Mouse (Mus musculus) left cerebral cortex, postnatal 10 days (tissue): ENCODE data around the gene Madd. TPM values are rescaled to one million over a fixed set of nuclear protein-coding genes. Genes with fewer than 3 reads are reported as not detected.
"Not testable (repeated sequence)": the region's sequence is repeated elsewhere in the genome, so short reads cannot be mapped to it uniquely, and the experiment has no call there.

Experiments
- DNase-seq, 2 experiments: peaks; one replicate each; pipeline ENCODE4 v3.0.0; 2021 to 2022; ENCODE audit warnings: low spot score in 2 of 2, mixed read lengths in 1 of 2; ENCODE audit errors: extremely low spot score in 1 of 2
- intact Hi-C: fragments of 180-260 bp; cut with DNase I; formaldehyde crosslinking; loops from one replicate; pipeline ENCODE4 v1.15.1; 2025
- total RNA-seq, 2 experiments: library from RNA; stranded (reverse); gene quantifications; 2 replicates each; pipeline ENCODE4 v1.2.3; 2021

Madd gene
- total RNA-seq, 2 experiments from 2014 or later, result 170 to 174 TPM

- intact Hi-C loops, result no loop called here
- DNase-seq, result no peak
These were observed 70.3 kb downstream of the Madd start for GRCm38 (mm10) chr2:91113334-91113733.

DNA sequence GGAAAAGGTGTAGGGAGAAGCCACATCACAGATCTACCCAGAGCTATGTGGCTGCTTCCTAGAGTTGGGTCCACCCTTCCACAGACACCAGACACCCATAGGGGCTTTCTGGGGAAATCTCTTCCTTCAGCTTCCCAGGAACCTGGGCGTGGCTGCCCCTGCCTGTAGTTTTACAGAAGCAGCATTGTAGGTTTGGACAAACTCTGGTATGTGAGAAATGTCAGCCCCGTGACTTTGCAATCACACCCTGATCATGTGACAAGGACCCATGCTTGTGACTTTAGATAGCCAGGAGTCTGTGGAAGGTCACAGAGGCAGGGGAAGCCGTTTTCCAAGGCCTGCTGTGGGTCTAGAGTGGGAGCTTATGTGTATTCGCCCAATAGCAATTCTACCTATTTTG, 71.1 kb downstream of the Madd start:
- intact Hi-C loops, result no loop called here
- no peak for DNase-seq

GRCm38 (mm10) chr2:91111832-91112231, 71.8 kb downstream of the Madd start:
- intact Hi-C loops, DNase-seq: not testable (repeated sequence)

GRCm38 (mm10) chr2:91110429-91110828, 73.2 kb downstream of the Madd start:
- intact Hi-C loops, result no loop called here
- no peak for DNase-seq

DNA sequence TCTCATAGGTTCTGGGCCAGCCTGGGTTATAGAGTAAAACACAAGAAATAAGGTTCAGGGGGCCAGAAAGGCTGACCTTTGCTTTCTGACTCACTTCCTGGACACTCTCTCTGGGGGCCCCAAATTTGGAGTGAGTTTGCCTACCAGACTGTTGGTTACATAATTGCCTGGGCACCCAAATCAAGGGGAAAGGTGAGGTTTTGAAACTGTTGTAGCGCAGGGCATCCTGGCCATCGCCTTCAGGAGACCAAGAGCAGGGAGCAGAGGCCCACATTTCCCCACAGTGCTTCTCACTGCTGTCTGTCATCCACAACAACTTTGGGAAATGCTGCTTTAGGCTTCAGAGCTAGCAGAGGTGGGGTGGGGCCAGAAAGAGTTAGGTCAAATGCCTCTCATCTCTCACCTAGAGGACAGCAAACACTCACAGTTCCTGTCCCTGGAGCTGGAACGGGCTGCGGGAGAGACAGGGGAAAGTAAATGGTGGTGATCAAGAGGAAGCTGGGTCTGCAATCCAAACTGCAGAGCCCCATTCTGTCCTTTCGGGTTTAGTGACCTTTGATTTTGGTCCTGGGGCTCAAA, 73.7 kb downstream of the Madd start:
- DNase-seq, result no peak
- intact Hi-C loops, result no loop called here

DNA sequence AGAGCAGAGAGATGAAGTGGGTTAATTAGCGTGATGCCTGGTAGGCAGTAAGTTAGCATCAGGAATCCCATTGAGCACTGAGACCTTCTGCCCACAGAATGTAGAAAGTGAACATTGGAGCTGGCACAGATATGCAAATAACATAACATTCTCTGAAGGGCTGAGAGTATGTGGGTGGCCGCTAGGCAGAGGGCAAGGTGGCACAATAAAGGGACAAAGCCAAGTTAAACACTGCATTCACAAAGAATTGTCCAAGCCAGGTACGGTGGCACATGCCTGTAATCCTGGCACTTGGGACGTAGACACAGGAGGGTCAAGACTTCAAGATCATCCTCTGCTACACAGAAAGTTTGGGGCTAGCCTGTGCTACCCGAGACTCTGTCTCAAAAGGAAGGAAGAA, 74.4 kb downstream of the Madd start:
- intact Hi-C loops, result no loop called here
- no peak for DNase-seq

DNA sequence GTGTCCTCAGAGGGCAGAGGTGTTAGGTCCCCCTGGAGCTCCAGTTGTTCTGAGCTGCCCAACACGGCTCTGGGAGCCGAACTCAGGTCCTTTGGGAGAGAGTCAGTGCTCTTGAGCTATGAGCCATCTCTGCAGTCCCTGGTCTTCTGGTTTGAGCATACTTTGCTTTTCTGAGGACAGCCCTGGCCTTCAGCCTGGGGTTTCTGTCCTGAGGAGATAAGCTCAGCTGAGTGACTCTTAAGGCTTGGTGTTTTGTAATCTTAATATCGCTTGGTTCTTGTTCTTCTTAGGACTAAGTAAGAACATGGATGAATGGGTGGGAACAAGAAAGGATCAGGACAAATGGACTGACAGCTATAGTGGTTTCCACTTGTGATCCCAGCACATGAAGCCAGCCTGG, 75.5 kb downstream of the Madd start:
- intact Hi-C loops, result no loop called here
- DNase-seq, result no peak

GRCm38 (mm10) chr2:91101124-91101740, 82.4 kb downstream of the Madd start:
- DNase-seq, result peak; percentile 84 to 93
- intact Hi-C loops, result loop anchor here (2.0 kb wide), 1 partner anchor 30 kb away; the partner anchor contains the start of gene Slc39a13

DNA sequence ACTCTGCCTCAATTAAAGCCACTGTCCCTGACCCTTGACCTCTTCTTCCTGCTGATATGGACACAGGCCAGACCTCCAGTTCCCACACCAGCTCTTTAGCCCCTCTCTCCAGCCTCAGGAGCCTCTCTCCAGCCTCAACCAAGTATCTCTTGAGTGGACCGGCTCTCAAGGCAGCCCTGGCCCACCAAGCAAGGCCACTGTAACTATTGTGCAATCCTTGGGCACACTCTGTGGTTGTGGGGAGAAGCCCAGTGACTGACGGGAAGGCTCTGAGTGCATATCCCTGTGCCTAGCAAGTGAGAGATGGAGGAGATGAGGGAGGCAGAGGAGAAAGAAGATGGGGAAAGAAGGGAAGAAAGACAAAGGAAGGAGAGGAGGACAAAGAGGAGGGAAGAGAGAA, 85.5 kb downstream of the Madd start:
- intact Hi-C loops, result no loop called here

DNA sequence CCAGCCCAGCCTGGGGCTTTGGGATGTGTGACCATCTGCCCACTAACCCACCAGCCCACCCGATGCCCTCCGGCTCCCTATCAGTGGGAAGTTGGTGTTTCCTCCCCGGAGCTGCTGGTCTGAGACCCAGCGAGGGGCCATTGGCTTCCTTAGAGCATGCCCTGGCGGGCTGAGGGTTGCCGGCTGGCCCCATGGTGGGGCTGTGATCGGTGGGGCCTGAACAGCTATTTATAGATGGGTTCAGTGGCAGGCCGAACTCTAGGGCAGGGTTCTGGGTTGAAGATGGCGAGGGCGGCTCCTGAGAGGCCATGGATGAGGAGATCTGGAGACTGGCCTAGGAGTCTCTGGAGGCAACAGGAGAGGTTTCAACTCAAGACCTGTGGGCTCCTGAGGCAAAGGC, 86.6 kb downstream of the Madd start:
- intact Hi-C loops, result no loop called here
- no peak for DNase-seq

More for the DNA sequence above, 85.5 kb downstream of the Madd start:
- DNase-seq, result no peak

GRCm38 (mm10) chr2:91096524-91096923, 87.1 kb downstream of the Madd start:
- intact Hi-C loops, result no loop called here
- DNase-seq, result peak in 1 of 2 experiments; percentile 55

- intact Hi-C loops, result no loop called here
- DNase-seq, result no peak
These were observed 92.8 kb downstream of the Madd start for GRCm38 (mm10) chr2:91090827-91091226.

- intact Hi-C loops, result no loop called here
- DNase-seq, result no peak
These were observed 93.4 kb downstream of the Madd start for GRCm38 (mm10) chr2:91090208-91090607.

DNA sequence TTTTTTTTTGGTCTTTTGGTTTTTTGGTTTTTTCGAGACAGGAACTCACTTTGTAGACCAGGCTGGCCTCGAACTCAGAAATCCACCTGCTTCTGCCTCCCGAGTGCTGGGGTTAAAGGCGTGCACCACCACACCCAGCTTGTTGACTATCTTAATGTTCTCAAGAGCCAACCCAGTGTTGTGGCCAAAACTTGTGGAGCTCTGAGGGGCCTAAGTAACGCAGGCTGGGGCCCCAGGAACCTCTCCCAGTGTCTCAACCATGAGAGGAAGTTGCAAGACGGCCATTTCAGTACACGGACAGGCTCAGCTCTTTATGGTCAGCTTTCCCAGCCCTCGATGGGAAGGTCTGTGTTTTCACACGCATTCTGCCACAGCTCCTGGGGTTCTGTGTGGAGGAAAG, 94.7 kb downstream of the Madd start:
- DNase-seq, result no peak
- intact Hi-C loops, result no loop called here

- intact Hi-C loops, result no loop called here
- no peak for DNase-seq
These were observed 96.2 kb downstream of the Madd start for GRCm38 (mm10) chr2:91087453-91087852.

Other genes with a start within 250 kb of the Madd start
- 100 to 1,000 TPM; 125 to 129 TPM for gene Celf1, start 243.5 kb downstream of the Madd start, total RNA-seq
- gene Rapsn, start 148.2 kb downstream of the Madd start, total RNA-seq, result under 1 TPM; 0.24 to 0.49 TPM
- 100 to 1,000 TPM; 207 to 208 TPM for gene Psmc3, start 129.8 kb downstream of the Madd start, total RNA-seq
- 10 to 100 TPM; 25.7 to 27.6 TPM for gene Slc39a13, start 113.4 kb downstream of the Madd start, total RNA-seq
- gene Spi1, start 101.4 kb downstream of the Madd start, total RNA-seq, result 1 to 10 TPM; 5.2 to 5.6 TPM
- gene Mybpc3, start 65.7 kb downstream of the Madd start, total RNA-seq, result under 1 TPM; 0.51 to 0.61 TPM
- 1 to 10 TPM; 1.5 TPM for gene Nr1h3, start 19.0 kb upstream of the Madd start, total RNA-seq
- gene Acp2, start 19.0 kb upstream of the Madd start, total RNA-seq, result 10 to 100 TPM; 46.6 to 51.7 TPM
- 10 to 100 TPM; 10.2 to 11.3 TPM for gene Ddb2, start 53.1 kb upstream of the Madd start, total RNA-seq
- gene Pacsin3, start 72.1 kb upstream of the Madd start, total RNA-seq, result 10 to 100 TPM; 36.4 to 38.7 TPM
- gene Arfgap2, start 81.1 kb upstream of the Madd start, total RNA-seq, result 10 to 100 TPM; 60.5 to 61.6 TPM